ENCODE assay signal across 9 mouse cellular contexts in genomic region chr9:20740407-20740806, GRCm38 (mm10). TPM values are rescaled to one million over a fixed set of nuclear protein-coding genes. Genes with fewer than 3 reads are reported as not detected.
DNase-seq lines count a peak whose midpoint lies in the region; ATAC-seq and TF ChIP-seq lines count a peak whose summit lies in the region.
"Had no signal": no experiment of that assay in that cellular context is flagged by ENCODE, and none has a peak within 500 bp of the region (broad histone marks: within the 10 kb centered on the region; RNA-seq: fewer than 3 reads in every experiment).

No protein-coding gene starts in this region.

- H3K27me3 ChIP-seq in heart, embryonic 10.5 days (ENCODE audit: insufficient read depth, poor library complexity, severe bottlenecking): peaks cover 49% of the 10 kb centered on the region
- H3K27me3 ChIP-seq in kidney, embryonic 16.5 days (ENCODE audit: insufficient read depth, low read length): peaks cover 32% of the 10 kb centered on the region
- no peaks in the 10 kb centered on the region; the same call in 1 of the 2 replicates for H3K27me3 ChIP-seq in splenic B cell, adult 2 months (ENCODE audit: control insufficient read depth, insufficient read depth, low read length, poor library complexity, severe bottlenecking)

- TF ChIP-seq POLR2A in bone marrow macrophage, adult 2 months (IDR thresholded peaks at IDR 0.05; ENCODE audit: borderline replicate concordance, low read depth, low read length): no peak

- H3K27ac ChIP-seq in bone marrow macrophage, adult 2 months (ENCODE audit: insufficient read depth, low read depth, low read length): no peak overlapping the region
- H3K27ac ChIP-seq in heart, embryonic 10.5 days: no peak overlapping the region
- H3K27ac ChIP-seq in kidney, embryonic 16.5 days (ENCODE audit: low read length): no peak overlapping the region

- H3K4me1 ChIP-seq in bone marrow macrophage, adult 2 months (ENCODE audit: control insufficient read depth, insufficient read depth, low read length): peaks cover 11% of the 10 kb centered on the region
- H3K4me1 ChIP-seq in heart, embryonic 10.5 days: peaks cover 4% of the 10 kb centered on the region
- peaks cover 5% of the 10 kb centered on the region for H3K4me1 ChIP-seq in kidney, embryonic 16.5 days (ENCODE audit: insufficient read depth, low read length)

- no peak overlapping the region for H3K4me3 ChIP-seq in bone marrow macrophage, adult 2 months (ENCODE audit: insufficient read depth, low read length)
- H3K4me3 ChIP-seq in heart, embryonic 10.5 days: 0 out of 2 replicates have a peak overlapping the region, but pooled peaks have one; percentile 22
- H3K4me3 ChIP-seq in kidney, embryonic 16.5 days (ENCODE audit: low read length): no peak overlapping the region
- H3K4me3 ChIP-seq: erythroblast, embryonic 14.5 days had no signal

- DNase-seq in CD4-positive helper T cell, adult 2 months (ENCODE audit: low read depth, low spot score): peak; percentile 79
- DNase-seq in heart, embryonic 10.5 days (ENCODE audit: low spot score): peak; percentile 93
- peak; percentile 81 for DNase-seq in liver
- DNase-seq in naive thymus-derived CD4-positive, alpha-beta T cell, adult 2 months (ENCODE audit: low read depth): peak; percentile 86
- DNase-seq in splenic B cell, adult 2 months (ENCODE audit: low read depth, low spot score): peak; percentile 77

- no peak overlapping the region for H3K9ac ChIP-seq in kidney, embryonic 16.5 days (replicated peaks; ENCODE audit: low read length)

- WGBS in heart, embryonic 10.5 days: 2% methylated on average over 12 of the region's 12 CpGs
- 3% methylated on average over 12 of the region's 12 CpGs for WGBS in kidney, embryonic 16.5 days

- no peaks in the 10 kb centered on the region for H3K36me3 ChIP-seq in heart, embryonic 10.5 days
- no peaks in the 10 kb centered on the region for H3K36me3 ChIP-seq in kidney, embryonic 16.5 days (ENCODE audit: insufficient read depth, low read length)
- no peaks in the 10 kb centered on the region for H3K36me3 ChIP-seq in splenic B cell, adult 2 months (ENCODE audit: control insufficient read depth, insufficient read depth, low read length, poor library complexity, severe bottlenecking)

- peak overlapping the region; percentile 44 for H3K4me2 ChIP-seq in kidney, embryonic 16.5 days (replicated peaks; ENCODE audit: low read depth, low read length)

- TF ChIP-seq CTCF in bone marrow macrophage, adult 2 months (IDR thresholded peaks at IDR 0.05; ENCODE audit: low read depth, low read length): peak; percentile 97

- no peaks in the 10 kb centered on the region for H3K9me3 ChIP-seq in heart, embryonic 10.5 days
- no peaks in the 10 kb centered on the region for H3K9me3 ChIP-seq in kidney, embryonic 16.5 days (ENCODE audit: low read length)

- ATAC-seq in erythroblast, adult 5-6 weeks (replicated peaks; ENCODE audit: low FRiP score, poor library complexity, severe bottlenecking): peak; percentile 76
- peak; percentile 64 for ATAC-seq in kidney, embryonic 16.5 days (ENCODE audit: low FRiP score, low TSS enrichment)

RNA-seq across cellular contexts. Expression of gene Olfm2, which starts 5.7 kb away (rescaled TPM):
- not detected in 2 replicates for polyA plus RNA-seq in bone marrow macrophage, adult 2 months (2012; ENCODE audit: insufficient read depth, insufficient read length, missing spikeins)
- total RNA-seq in erythroblast, adult 5-6 weeks (2015; ENCODE audit: low replicate concordance): not detected in 2 replicates
- not detected in 2 replicates for total RNA-seq in erythroblast, adult 5-6 weeks (2017; ENCODE audit: low replicate concordance)
- 1.3 and 3.2 TPM in 2 replicates for polyA plus RNA-seq in heart, embryonic 10.5 days (2016; fragmentation: Nextera tagmentation; extraction: Ambion mirVana)
- 6.5 and 6.6 TPM in 2 replicates for polyA plus RNA-seq in kidney, embryonic 16.5 days (2015; fragmentation: Nextera tagmentation; extraction: Ambion mirVana)
- polyA plus RNA-seq: erythroblast, embryonic 14.5 days had no signal
